Mouse (Mus musculus) limb, embryonic 14.5 days (tissue): Measurements from ENCODE around the gene Tor4a. TPM values are rescaled to one million over a fixed set of nuclear protein-coding genes. Genes with fewer than 3 reads are reported as not detected.

Experiments
- ATAC-seq: fragments of 200-750 bp; cut with Nextera tagmentation; 2 replicates; pipeline ENCODE4 v1.8.0; 2017; ENCODE audit warnings: low read depth, moderate number of reproducible peaks, moderate TSS enrichment; ENCODE audit not compliant: low FRiP score
- DNase-seq: peaks from one replicate; pipeline ENCODE4 v3.0.0-alpha.2; 2015; ENCODE audit warnings: low spot score
- H3K27ac ChIP-seq: fragments of 300-500 bp; sonication (generic); replicated peaks from 2 replicates; pipeline ENCODE4 v1.5.1; 2014; ENCODE audit warnings: low read depth, mild to moderate bottlenecking, low read length, moderate library complexity, mixed read lengths
- H3K27me3 ChIP-seq: fragments of 300-500 bp; sonication (generic); 2 replicates; pipeline ENCODE4 v1.6.1; 2014; ENCODE audit warnings: low read length, mixed read lengths; ENCODE audit not compliant: control insufficient read depth, insufficient read depth
- H3K36me3 ChIP-seq: fragments of 300-500 bp; sonication (generic); 2 replicates; pipeline ENCODE4 v1.6.1; 2014; ENCODE audit warnings: mild to moderate bottlenecking, low read length, moderate library complexity, mixed read lengths; ENCODE audit not compliant: control insufficient read depth, insufficient read depth
- H3K4me1 ChIP-seq: fragments of 300-500 bp; sonication (generic); 2 replicates; pipeline ENCODE4 v1.6.1; 2014; ENCODE audit warnings: antibody characterized with exemption, low read length, mixed read lengths; ENCODE audit not compliant: control insufficient read depth, insufficient read depth
- H3K4me2 ChIP-seq: fragments of 300-500 bp; sonication (generic); replicated peaks from 2 replicates; pipeline ENCODE4 v1.6.1; 2014; ENCODE audit warnings: low read depth, mild to moderate bottlenecking, low read length, moderate library complexity; ENCODE audit not compliant: severe bottlenecking
- H3K4me3 ChIP-seq: fragments of 300-500 bp; sonication (generic); replicated peaks from 2 replicates; pipeline ENCODE4 v1.5.1; 2014; ENCODE audit warnings: low read length
- H3K9ac ChIP-seq: fragments of 300-500 bp; sonication (generic); 2 replicates; pipeline ENCODE4 v1.6.1; 2014; ENCODE audit warnings: mild to moderate bottlenecking, low read depth, low read length, moderate library complexity; ENCODE audit not compliant: severe bottlenecking
- H3K9me3 ChIP-seq: fragments of 300-500 bp; sonication (generic); 2 replicates; pipeline ENCODE4 v1.6.1; 2016; ENCODE audit warnings: low read length; ENCODE audit not compliant: control insufficient read depth
- POLR2A ChIP-seq: fragments of 200-500 bp; IDR thresholded peaks from 2 replicates; pipeline ENCODE4 v1.8.0; 2012; ENCODE audit warnings: inconsistent platforms, mild to moderate bottlenecking, moderate library complexity, borderline replicate concordance; ENCODE audit not compliant: insufficient read depth, insufficient read length; ENCODE audit errors: extremely low read depth
- WGBS: fragments of 180-500 bp; shearing (Covaris S2); extraction: QIAGEN DNeasy Blood & Tissue Kit; methylation state at CpG from one replicate; pipeline ENCODE4 v1.1.7; 2014; 5-methylcytosine and 5-hydroxymethylcytosine counted together
- polyA plus RNA-seq, 2 experiments: library from polyadenylated mRNA; depleted of rRNA in 1 of 2; stranded (reverse) in 1 of 2; unstranded in 1 of 2; fragments of >200 nt; fragmentation: Nextera tagmentation in 1 of 2; extraction: Ambion mirVana in 1 of 2; gene quantifications; 2 replicates each; pipeline versions ENCODE4 v1.2.1 to v1.2.3; 2012 to 2014

The Tor4a gene
- polyA plus RNA-seq (2012; rRNA removed) (5.9 and 6.4 TPM in 2 replicates), polyA plus RNA-seq (2014; fragmentation: Nextera tagmentation; extraction: Ambion mirVana) (8.1 and 8.5 TPM in 2 replicates)

DNA sequence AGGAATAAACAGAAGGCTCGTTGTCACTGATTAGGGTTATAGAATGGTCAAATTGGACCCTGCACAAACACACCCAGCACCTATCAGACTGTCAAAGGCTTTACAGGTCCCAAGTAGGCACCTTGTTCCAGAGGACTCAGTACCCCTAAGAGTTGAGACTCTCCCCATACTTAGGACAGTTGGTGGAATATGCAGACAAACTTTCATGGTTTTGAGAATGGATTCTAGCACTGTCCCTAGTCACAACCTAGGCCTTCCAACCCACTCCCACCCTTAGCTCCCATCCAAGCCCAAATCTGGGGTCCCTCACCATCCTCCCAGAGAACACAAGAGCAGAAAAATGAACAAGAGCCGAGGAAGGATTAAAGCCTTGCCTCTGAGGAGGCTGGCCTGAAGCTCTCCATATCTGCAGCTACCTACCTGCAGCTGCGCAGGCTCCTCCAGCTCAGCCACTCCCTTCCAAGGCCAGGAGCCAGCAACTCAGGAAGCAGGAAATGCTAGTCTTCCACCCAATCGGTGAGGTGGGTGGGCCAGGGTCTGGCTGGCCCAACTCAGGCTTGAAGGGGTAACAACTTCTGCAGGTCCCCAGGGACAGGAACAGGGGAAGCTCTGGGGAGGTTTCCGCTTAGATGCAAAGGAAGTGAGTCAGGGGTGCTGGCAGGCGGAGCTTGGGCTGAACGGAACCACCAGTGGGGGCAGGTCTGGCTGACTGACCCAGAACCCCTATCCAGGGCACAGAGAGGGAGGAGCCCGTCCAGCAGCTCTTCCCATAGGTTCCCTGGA is at the start of gene Tor4a:
Gene Tor4a (minus strand): TSS at position 715 of the 783 bp plus-strand sequence.
- Histone ChIP-seq H3K36me3 (peaks cover 27% of the 10 kb centered on the region), H3K4me2 (peak within 1 kb of the TSS; percentile 40), H3K9me3 (no peaks in the 10 kb centered on the region), H3K9ac (no peak within 1 kb of the TSS), H3K27me3 (peaks cover 21% of the 10 kb centered on the region), H3K4me1 (0 out of 2 replicates have a peak, but pooled peaks cover 11% of the 10 kb centered on the region), H3K27ac (no peak within 1 kb of the TSS), H3K4me3 (peak within 1 kb of the TSS; percentile 27)
- no peak for TF ChIP-seq POLR2A
- WGBS: 9% methylated on average over 8 of the region's 8 CpGs
- DNase-seq (peak; percentile 58), ATAC-seq (peak; percentile 49; the same call in 1 of the 2 replicates)

DNA sequence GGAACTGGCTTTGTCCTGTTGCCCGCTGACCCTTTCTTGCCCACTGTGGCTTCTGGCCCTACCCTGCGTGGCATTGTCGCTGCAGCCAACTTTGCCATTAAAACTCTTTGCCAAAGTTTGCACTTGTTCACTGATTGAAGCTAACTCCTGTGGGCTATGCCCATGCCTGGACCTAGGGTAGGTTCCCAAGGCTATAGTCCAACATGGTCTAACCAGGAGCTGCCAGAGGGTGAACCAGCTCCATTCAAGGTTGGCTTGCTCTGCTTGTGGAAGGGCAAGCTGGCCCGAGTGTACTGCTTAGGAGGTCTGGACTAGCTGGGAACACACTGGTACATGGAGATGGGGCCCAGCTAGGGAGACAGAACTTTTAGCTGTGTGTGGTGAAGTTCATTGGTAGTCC is 47.5 kb upstream of the Tor4a start:
- Histone ChIP-seq H3K9me3 (no peaks in the 10 kb centered on the region), H3K36me3 (peaks cover 13% of the 10 kb centered on the region; the same call in 1 of the 2 replicates), H3K4me3 (no peak overlapping the region), H3K27me3 (peaks cover 14% of the 10 kb centered on the region), H3K9ac (no peak overlapping the region), H3K27ac (no peak overlapping the region), H3K4me2 (no peak overlapping the region), H3K4me1 (peaks cover 12% of the 10 kb centered on the region; the same call in 1 of the 2 replicates)
- TF ChIP-seq POLR2A: no peak
- no peak for ATAC-seq
- 85% methylated on average over 4 of the region's 4 CpGs for WGBS
- no peak for DNase-seq

DNA sequence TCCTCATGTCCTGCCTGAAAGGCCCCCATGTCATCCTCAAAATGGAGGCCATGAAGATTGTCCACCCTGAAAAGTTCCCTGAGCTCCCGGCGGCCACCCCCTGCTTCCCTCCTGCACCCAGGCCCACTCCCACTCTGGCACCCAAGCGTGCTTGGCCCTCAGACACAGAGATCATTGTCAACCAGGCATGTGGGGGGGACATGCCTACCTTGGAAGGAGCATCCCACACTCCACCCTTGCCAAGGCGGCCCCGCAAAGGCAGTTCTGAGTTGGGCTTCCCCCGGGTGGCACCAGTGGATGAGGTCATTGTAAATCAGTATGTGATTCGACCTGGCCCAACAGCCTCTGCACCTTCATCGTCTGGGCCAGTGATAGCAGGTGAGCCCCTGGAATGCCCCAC is 46.7 kb upstream of the Tor4a start:
- peaks cover 6% of the 10 kb centered on the region; the same call in 1 of the 2 replicates for H3K36me3 ChIP-seq
- H3K9ac ChIP-seq: no peak overlapping the region
- H3K9me3 ChIP-seq: no peaks in the 10 kb centered on the region
- DNase-seq (no peak), ATAC-seq (no peak)
- H3K4me1 ChIP-seq: peaks cover 12% of the 10 kb centered on the region; the same call in 1 of the 2 replicates
- H3K27ac ChIP-seq: no peak overlapping the region
- H3K27me3 ChIP-seq: peaks cover 14% of the 10 kb centered on the region
- no peak for TF ChIP-seq POLR2A
- no peak overlapping the region for H3K4me3 ChIP-seq
- WGBS: 79% methylated on average over 8 of the region's 8 CpGs
- no peak overlapping the region for H3K4me2 ChIP-seq

DNA sequence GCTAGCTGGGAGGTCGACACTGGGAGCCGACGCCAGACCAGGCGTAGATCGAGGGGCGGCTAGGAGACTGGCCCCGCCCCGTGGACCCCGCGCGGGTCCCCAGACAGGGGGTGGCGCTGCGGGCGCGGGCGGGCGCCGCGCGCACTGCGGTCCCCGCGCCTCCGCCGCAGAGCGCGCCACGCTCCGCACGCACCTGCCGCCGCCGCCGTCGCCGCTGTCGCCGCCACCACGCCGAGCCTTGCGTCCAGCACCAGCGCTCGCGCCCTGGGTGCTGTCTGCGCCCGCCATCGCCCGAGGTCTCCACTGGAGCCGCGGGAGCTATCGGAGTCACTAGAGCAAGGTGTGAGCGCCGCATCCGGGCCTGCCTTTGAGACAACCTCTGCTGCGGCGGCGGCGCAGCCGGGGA is 45.4 kb upstream of the Tor4a start, which contains the start of the genes Rnf208 and Cysrt1:
Gene Rnf208 (plus strand): TSS at position 155 of the 406 bp plus-strand sequence.
Gene Cysrt1 (minus strand): TSS at position 352 of the 406 bp plus-strand sequence.
- H3K36me3 ChIP-seq: no peaks in the 10 kb centered on the region
- no peak for ATAC-seq
- H3K4me1 ChIP-seq: peaks cover 12% of the 10 kb centered on the region; the same call in 1 of the 2 replicates
- DNase-seq: no peak
- H3K9ac ChIP-seq: peak within 1 kb of the TSS; percentile 60
- peak within 1 kb of the TSS; percentile 91 for H3K4me2 ChIP-seq
- H3K27me3 ChIP-seq: peaks cover 14% of the 10 kb centered on the region
- no peak for TF ChIP-seq POLR2A
- H3K4me3 ChIP-seq: peak within 1 kb of the TSS; percentile 50
- no peak within 1 kb of the TSS for H3K27ac ChIP-seq
- no peaks in the 10 kb centered on the region for H3K9me3 ChIP-seq
- 0% methylated on average over 5 of the region's 59 CpGs for WGBS

DNA sequence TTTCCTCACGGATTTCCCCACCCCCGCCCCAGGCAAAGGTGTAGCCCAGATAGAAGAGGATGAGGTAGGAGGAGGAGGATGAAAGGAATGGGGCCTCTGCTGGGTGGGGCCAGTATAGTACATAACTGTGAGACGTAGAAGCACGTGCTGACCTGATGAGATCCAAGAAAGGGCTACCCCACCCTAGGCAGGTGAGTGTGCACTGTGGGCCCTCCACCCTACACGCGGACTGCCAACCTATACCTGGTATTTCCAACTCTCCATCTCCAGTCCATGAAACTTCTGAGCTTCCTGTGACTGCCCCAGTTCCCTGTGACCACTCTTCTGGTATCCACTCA is 44.7 kb upstream of the Tor4a start:
- Histone ChIP-seq H3K4me3 (peak overlapping the region; percentile 50), H3K9ac (no peak overlapping the region), H3K36me3 (no peaks in the 10 kb centered on the region), H3K27me3 (peaks cover 14% of the 10 kb centered on the region), H3K9me3 (no peaks in the 10 kb centered on the region), H3K27ac (no peak overlapping the region), H3K4me2 (peak overlapping the region; percentile 91), H3K4me1 (peaks cover 12% of the 10 kb centered on the region; the same call in 1 of the 2 replicates)
- TF ChIP-seq POLR2A: no peak
- DNase-seq (no peak), ATAC-seq (no peak)
- 4% methylated on average over 6 of the region's 6 CpGs for WGBS
